Mouse (Mus musculus) MEL (cell line): Measurements from ENCODE around the gene Rnps1.

Experiments
- CTCF ChIP-seq, 3 experiments: IDR thresholded peaks in 2 of 3; conservative IDR thresholded peaks in 1 of 3; 2 replicates each; pipeline ENCODE4 v1.5.1; 2011 to 2012; ENCODE audit warnings: low read length in 3 of 3, low read depth in 2 of 3, mild to moderate bottlenecking in 2 of 3, improper control_type of control experiment in 1 of 3, inconsistent platforms in 1 of 3, mixed read lengths in 1 of 3, moderate library complexity in 1 of 3; ENCODE audit not compliant: control insufficient read depth in 1 of 3, insufficient read depth in 1 of 3, poor library complexity in 1 of 3, severe bottlenecking in 1 of 3
- ELF1 ChIP-seq: IDR thresholded peaks from 2 replicates; pipeline ENCODE4 v1.6.1; 2014; ENCODE audit warnings: low read depth, mild to moderate bottlenecking, inconsistent platforms, low read length, improper control_type of control experiment, moderate library complexity
- EP300 ChIP-seq, 2 experiments: IDR thresholded peaks; 2 replicates each; pipeline ENCODE4 v1.6.1; 2011; ENCODE audit warnings: improper control_type of control experiment in 2 of 2, low read length in 2 of 2, low read depth in 1 of 2, mild to moderate bottlenecking in 1 of 2
- GATA1 ChIP-seq: IDR thresholded peaks from 2 replicates; pipeline ENCODE4 v1.6.1; 2011; ENCODE audit warnings: low read depth, low read length, improper control_type of control experiment
- HCFC1 ChIP-seq: IDR thresholded peaks from 2 replicates; pipeline ENCODE4 v1.6.1; 2012; ENCODE audit warnings: low read depth, mild to moderate bottlenecking, inconsistent platforms, low read length, improper control_type of control experiment, moderate library complexity
- MAZ ChIP-seq: IDR thresholded peaks from 2 replicates; pipeline ENCODE4 v1.6.1; 2012; ENCODE audit warnings: low read depth, mild to moderate bottlenecking, inconsistent platforms, low read length, improper control_type of control experiment
- MEF2A ChIP-seq: IDR thresholded peaks from 2 replicates; pipeline ENCODE4 v1.6.1; 2014; ENCODE audit warnings: low read depth, mild to moderate bottlenecking, inconsistent platforms, low read length, improper control_type of control experiment; ENCODE audit not compliant: poor library complexity, insufficient replicate concordance, severe bottlenecking; ENCODE audit errors: extremely low read depth
- MYC ChIP-seq: IDR thresholded peaks from 2 replicates; pipeline ENCODE4 v1.6.1; 2011; ENCODE audit warnings: low read depth, mild to moderate bottlenecking, low read length, improper control_type of control experiment, moderate library complexity
- POLR2A ChIP-seq, 2 experiments: IDR thresholded peaks; 2 replicates each; pipeline ENCODE4 v1.6.1; 2011 to 2012; ENCODE audit warnings: low read length in 2 of 2, mild to moderate bottlenecking in 2 of 2, control low read depth in 1 of 2, improper control_type of control experiment in 1 of 2, low read depth in 1 of 2, moderate library complexity in 1 of 2; ENCODE audit not compliant: control insufficient read depth in 1 of 2, insufficient read depth in 1 of 2, poor library complexity in 1 of 2
- POLR2AphosphoS2 ChIP-seq: IDR thresholded peaks from 2 replicates; pipeline ENCODE4 v1.6.1; 2011; ENCODE audit warnings: low read length, improper control_type of control experiment
- SIN3A ChIP-seq: IDR thresholded peaks from 2 replicates; pipeline ENCODE4 v1.6.1; 2012; ENCODE audit warnings: low read length, improper control_type of control experiment, inconsistent platforms
- UBTF ChIP-seq: IDR thresholded peaks from 2 replicates; pipeline ENCODE4 v1.6.1; 2012; ENCODE audit warnings: low read depth, mild to moderate bottlenecking, inconsistent platforms, low read length, improper control_type of control experiment, moderate library complexity, borderline replicate concordance; ENCODE audit not compliant: insufficient read depth
- ZNF384 ChIP-seq: IDR thresholded peaks from 2 replicates; pipeline ENCODE4 v1.6.1; 2012; ENCODE audit warnings: low read depth, mild to moderate bottlenecking, inconsistent platforms, low read length, improper control_type of control experiment

DNA sequence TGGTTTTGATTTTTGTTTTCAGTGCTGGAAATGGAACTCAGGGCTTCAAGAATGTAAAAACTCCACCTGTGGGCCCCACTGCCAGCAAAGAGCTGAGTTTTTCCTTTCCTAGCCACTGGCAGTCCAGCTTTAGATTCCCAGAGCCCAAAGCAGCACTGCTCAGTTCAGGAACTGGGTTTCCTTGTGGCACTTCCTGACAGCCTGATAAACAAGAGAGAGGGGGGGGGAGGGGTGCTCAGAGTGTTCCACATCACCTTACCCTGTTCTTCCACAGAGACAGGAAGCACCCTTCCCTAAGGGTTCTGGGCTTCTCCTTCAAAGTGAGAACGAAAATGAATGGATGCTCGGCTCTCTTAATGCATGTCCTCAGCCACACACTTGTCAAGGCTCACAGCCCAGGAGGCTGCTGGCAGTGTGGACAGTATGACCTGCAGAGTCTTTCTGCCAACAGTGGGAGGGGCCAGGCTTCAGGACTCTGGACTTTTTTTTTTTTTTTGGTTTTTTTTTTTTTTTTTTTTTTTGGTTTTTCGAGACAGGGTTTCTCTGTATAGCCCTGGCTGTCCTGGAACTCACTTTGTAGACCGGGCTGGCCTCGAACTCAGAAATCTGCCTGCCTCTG, 39.2 kb upstream of the Rnps1 start:
- TF ChIP-seq ELF1 (no peak), MEF2A (no peak), EP300 (IDR thresholded peaks at IDR 0.05; ENCODE audit: low read depth in 1 of 2, low read length in 2 of 2) (no peak), UBTF (no peak), GATA1 (no peak), POLR2AphosphoS2 (no peak), MYC (no peak), POLR2A (IDR thresholded peaks at IDR 0.05; ENCODE audit: control insufficient read depth in 1 of 2, insufficient read depth in 1 of 2, low read depth in 1 of 2, low read length in 2 of 2, poor library complexity in 1 of 2) (no peak), HCFC1 (no peak), CTCF (IDR thresholded peaks at IDR 0.05 in 2 of 3, conservative IDR thresholded peaks at IDR 0.05 in 1 of 3; ENCODE audit: control insufficient read depth in 1 of 3, insufficient read depth in 1 of 3, low read depth in 2 of 3, low read length in 3 of 3, poor library complexity in 1 of 3, severe bottlenecking in 1 of 3) (no peak), MAZ (no peak), SIN3A (no peak), ZNF384 (no peak)
